Mouse (Mus musculus): ENCODE measurements around the gene Sh3tc1. TPM values are rescaled to one million over a fixed set of nuclear protein-coding genes. Genes with fewer than 3 reads are reported as not detected.

Gene Sh3tc1
- polyA plus RNA-seq, 1 experiment: not detected

GRCm38 (mm10) chr5:35770246-35770645 lies 30.5 kb upstream of the Sh3tc1 start:
- no peak overlapping the region for H3K4me3 ChIP-seq (ENCODE audit: insufficient read depth, low read length)
- TF ChIP-seq POLR2A (IDR thresholded peaks at IDR 0.05; ENCODE audit: low read depth, low read length) (no peak), CTCF (IDR thresholded peaks at IDR 0.05; ENCODE audit: borderline replicate concordance, insufficient read depth, low read length) (no peak)
- no peak overlapping the region for H3K27ac ChIP-seq (ENCODE audit: insufficient read depth, low read length)
- H3K4me1 ChIP-seq (ENCODE audit: control insufficient read depth, insufficient read depth, low read length): 0 out of 2 replicates have a peak, but pooled peaks cover 3% of the 10 kb centered on the region

GRCm38 (mm10) chr5:35768997-35769396 lies 29.2 kb upstream of the Sh3tc1 start:
- TF ChIP-seq CTCF (IDR thresholded peaks at IDR 0.05; ENCODE audit: borderline replicate concordance, insufficient read depth, low read length) (no peak), POLR2A (IDR thresholded peaks at IDR 0.05; ENCODE audit: low read depth, low read length) (no peak)
- H3K4me3 ChIP-seq (ENCODE audit: insufficient read depth, low read length): no peak overlapping the region
- no peak overlapping the region for H3K27ac ChIP-seq (ENCODE audit: insufficient read depth, low read length)
- H3K4me1 ChIP-seq (ENCODE audit: control insufficient read depth, insufficient read depth, low read length): 0 out of 2 replicates have a peak, but pooled peaks cover 3% of the 10 kb centered on the region

GRCm38 (mm10) chr5:35768525-35768924 lies 28.7 kb upstream of the Sh3tc1 start:
- Histone ChIP-seq H3K4me3 (ENCODE audit: insufficient read depth, low read length) (no peak overlapping the region), H3K4me1 (ENCODE audit: control insufficient read depth, insufficient read depth, low read length) (0 out of 2 replicates have a peak, but pooled peaks cover 3% of the 10 kb centered on the region), H3K27ac (ENCODE audit: insufficient read depth, low read length) (no peak overlapping the region)
- TF ChIP-seq CTCF (IDR thresholded peaks at IDR 0.05; ENCODE audit: borderline replicate concordance, insufficient read depth, low read length): no peak
- no peak for TF ChIP-seq POLR2A (IDR thresholded peaks at IDR 0.05; ENCODE audit: low read depth, low read length)

GRCm38 (mm10) chr5:35765909-35766308 lies 26.1 kb upstream of the Sh3tc1 start:
- no peaks in the 10 kb centered on the region for H3K4me1 ChIP-seq (ENCODE audit: control insufficient read depth, insufficient read depth, low read length)
- TF ChIP-seq CTCF (IDR thresholded peaks at IDR 0.05; ENCODE audit: borderline replicate concordance, insufficient read depth, low read length) (no peak), POLR2A (IDR thresholded peaks at IDR 0.05; ENCODE audit: low read depth, low read length) (no peak)
- no peak overlapping the region for H3K4me3 ChIP-seq (ENCODE audit: insufficient read depth, low read length)
- no peak overlapping the region for H3K27ac ChIP-seq (ENCODE audit: insufficient read depth, low read length)

GRCm38 (mm10) chr5:35762850-35763249 lies 23.1 kb upstream of the Sh3tc1 start:
- H3K4me1 ChIP-seq (ENCODE audit: control insufficient read depth, insufficient read depth, low read length): no peaks in the 10 kb centered on the region
- H3K4me3 ChIP-seq (ENCODE audit: insufficient read depth, low read length): no peak overlapping the region
- H3K27ac ChIP-seq (ENCODE audit: insufficient read depth, low read length): no peak overlapping the region
- no peak for TF ChIP-seq POLR2A (IDR thresholded peaks at IDR 0.05; ENCODE audit: low read depth, low read length)
- TF ChIP-seq CTCF (IDR thresholded peaks at IDR 0.05; ENCODE audit: borderline replicate concordance, insufficient read depth, low read length): no peak

- Histone ChIP-seq H3K4me3 (ENCODE audit: insufficient read depth, low read length) (no peak overlapping the region), H3K27ac (ENCODE audit: insufficient read depth, low read length) (no peak overlapping the region), H3K4me1 (ENCODE audit: control insufficient read depth, insufficient read depth, low read length) (no peaks in the 10 kb centered on the region)
- TF ChIP-seq CTCF (IDR thresholded peaks at IDR 0.05; ENCODE audit: borderline replicate concordance, insufficient read depth, low read length): no peak
- no peak for TF ChIP-seq POLR2A (IDR thresholded peaks at IDR 0.05; ENCODE audit: low read depth, low read length)
Observed at GRCm38 (mm10) chr5:35762388-35762787, 22.6 kb upstream of the Sh3tc1 start.

GRCm38 (mm10) chr5:35761323-35761722 lies 21.5 kb upstream of the Sh3tc1 start:
- H3K4me3 ChIP-seq (ENCODE audit: insufficient read depth, low read length): no peak overlapping the region
- no peaks in the 10 kb centered on the region for H3K4me1 ChIP-seq (ENCODE audit: control insufficient read depth, insufficient read depth, low read length)
- no peak overlapping the region for H3K27ac ChIP-seq (ENCODE audit: insufficient read depth, low read length)
- no peak for TF ChIP-seq POLR2A (IDR thresholded peaks at IDR 0.05; ENCODE audit: low read depth, low read length)
- no peak for TF ChIP-seq CTCF (IDR thresholded peaks at IDR 0.05; ENCODE audit: borderline replicate concordance, insufficient read depth, low read length)

- Histone ChIP-seq H3K27ac (ENCODE audit: insufficient read depth, low read length) (no peak overlapping the region), H3K4me3 (ENCODE audit: insufficient read depth, low read length) (peak overlapping the region; percentile 50), H3K4me1 (ENCODE audit: control insufficient read depth, insufficient read depth, low read length) (no peaks in the 10 kb centered on the region)
- TF ChIP-seq CTCF (IDR thresholded peaks at IDR 0.05; ENCODE audit: borderline replicate concordance, insufficient read depth, low read length) (no peak), POLR2A (IDR thresholded peaks at IDR 0.05; ENCODE audit: low read depth, low read length) (no peak)
Observed at GRCm38 (mm10) chr5:35758081-35759053, 18.6 kb upstream of the Sh3tc1 start.

- no peak within 1 kb of the TSS for H3K27ac ChIP-seq (ENCODE audit: insufficient read depth, low read length)
- H3K4me1 ChIP-seq (ENCODE audit: control insufficient read depth, insufficient read depth, low read length): no peaks in the 10 kb centered on the region
- peak within 1 kb of the TSS; percentile 50 for H3K4me3 ChIP-seq (ENCODE audit: insufficient read depth, low read length)
- TF ChIP-seq POLR2A (IDR thresholded peaks at IDR 0.05; ENCODE audit: low read depth, low read length) (no peak), CTCF (IDR thresholded peaks at IDR 0.05; ENCODE audit: borderline replicate concordance, insufficient read depth, low read length) (no peak)
Observed at GRCm38 (mm10) chr5:35757639-35758001, 17.8 kb upstream of the Sh3tc1 start, which contains the start of gene Ablim2. TSS of gene Ablim2 (plus strand) at chr5:35757880.
